Mouse (Mus musculus): ENCODE results near the gene Naa16.

The Naa16 gene

DNA sequence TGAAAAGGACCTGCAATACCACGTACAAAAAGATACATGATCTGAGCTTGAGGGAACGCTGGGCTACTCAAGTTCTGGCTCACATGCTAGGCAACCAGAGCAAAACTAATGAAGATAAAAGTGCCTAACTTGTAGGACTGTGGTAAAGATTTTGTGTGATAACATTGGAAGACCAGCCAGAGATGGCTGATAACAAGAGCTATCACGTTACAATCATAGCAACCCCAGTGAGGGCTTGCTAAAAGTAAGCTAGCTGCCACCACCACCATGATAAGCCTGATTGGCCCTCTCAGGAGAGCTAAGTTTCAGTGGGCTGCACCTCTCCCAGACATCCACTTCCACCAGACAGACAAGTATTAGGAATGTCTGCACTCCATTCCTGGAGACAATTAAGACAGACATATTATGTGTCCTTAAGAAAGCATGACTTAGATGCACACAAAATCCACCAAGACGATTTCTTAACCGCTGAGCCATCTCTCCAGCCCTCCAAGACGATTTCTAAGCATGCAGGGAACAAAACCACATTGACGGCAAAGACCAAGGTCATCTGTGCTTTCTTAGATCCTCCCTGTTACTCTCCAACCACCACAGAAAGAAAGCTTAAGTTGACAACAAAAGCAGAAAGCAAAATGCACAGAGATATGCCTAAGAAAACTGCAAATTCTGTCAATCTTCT, 92.1 kb downstream of the Naa16 start:
- no peak for DNase-seq (ENCODE audit: low spot score in 2 of 2)

DNA sequence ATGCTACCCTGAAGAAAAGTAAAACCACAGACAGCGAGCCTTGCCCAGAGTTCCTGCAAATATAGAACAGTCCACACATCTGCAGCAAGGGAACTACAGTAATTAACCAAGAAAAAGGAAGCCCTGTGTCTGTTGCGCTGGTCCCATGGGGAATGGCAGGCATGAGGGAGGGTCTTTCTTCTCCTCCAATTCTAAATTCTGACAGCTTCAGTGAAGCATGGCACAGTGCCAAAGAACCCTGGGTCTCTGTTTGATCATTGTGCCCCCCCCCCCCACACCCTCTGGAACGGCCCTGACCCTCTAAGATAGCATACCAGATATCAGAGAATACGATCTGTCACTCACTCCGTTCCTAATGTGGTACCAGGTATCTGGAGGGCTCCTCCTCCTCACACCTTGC, 93.7 kb downstream of the Naa16 start:
- no peak for DNase-seq (ENCODE audit: low spot score in 2 of 2)

- DNase-seq (ENCODE audit: low spot score in 2 of 2), result no peak
These were observed 94.4 kb downstream of the Naa16 start for GRCm38 (mm10) chr14:79296201-79296600.

DNA sequence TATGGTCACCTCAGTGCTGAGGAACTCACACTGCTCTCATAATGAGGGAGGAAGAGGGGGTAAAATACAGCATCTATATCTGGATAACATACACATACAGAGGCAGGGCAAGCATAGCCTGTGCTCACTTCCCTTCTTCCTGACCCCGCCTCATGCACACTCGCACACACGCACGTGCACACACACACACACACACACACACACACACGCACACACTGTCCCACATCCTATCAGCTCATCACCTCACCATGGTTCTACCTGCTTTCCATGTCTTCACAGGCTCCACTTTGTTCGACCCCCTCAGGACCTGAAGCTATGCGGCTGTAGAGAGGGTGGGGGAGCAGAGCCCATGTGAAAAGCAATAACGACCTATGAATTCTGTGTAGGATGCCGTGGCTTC, 95.0 kb downstream of the Naa16 start:
- no peak for DNase-seq (ENCODE audit: low spot score in 2 of 2)

GRCm38 (mm10) chr14:79294950-79295349, 95.6 kb downstream of the Naa16 start:
- DNase-seq (ENCODE audit: low spot score in 2 of 2), result no peak

DNA sequence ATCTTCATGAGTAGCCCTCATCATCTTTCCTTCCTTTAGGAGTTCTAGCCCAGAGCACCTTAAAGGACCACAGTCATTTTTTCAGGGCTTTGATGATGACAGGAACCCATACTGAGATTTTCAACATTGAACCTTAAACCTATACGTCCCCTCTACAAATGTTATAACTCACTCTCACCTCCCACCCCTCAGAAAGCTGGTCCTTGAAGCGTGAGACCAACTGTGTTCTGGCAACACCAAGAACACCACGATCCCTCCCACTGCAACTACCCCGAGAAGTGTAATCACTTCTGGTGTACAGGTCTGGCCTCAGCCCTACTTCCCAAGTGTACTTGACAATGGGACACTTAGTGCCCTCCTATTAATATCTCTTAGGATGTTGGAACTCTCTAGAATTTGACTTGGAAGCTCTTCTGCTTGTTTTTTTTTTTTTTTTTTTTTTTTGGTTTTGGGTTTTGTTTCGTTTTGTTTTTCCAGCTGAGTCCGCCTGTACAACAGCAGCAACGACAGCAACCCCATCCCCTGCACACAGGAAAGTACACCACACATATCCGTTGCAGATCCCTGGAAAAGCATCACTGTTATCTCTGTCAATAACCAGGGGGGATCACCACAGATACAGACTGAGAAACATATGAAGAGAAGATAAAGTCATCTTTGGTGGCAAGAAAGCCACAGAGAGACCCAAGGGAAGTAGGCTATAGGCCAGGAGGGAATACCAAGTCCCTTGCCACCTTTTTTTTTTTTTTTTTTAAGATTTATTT, 96.3 kb downstream of the Naa16 start:
- DNase-seq (ENCODE audit: low spot score in 2 of 2), result no peak

DNA sequence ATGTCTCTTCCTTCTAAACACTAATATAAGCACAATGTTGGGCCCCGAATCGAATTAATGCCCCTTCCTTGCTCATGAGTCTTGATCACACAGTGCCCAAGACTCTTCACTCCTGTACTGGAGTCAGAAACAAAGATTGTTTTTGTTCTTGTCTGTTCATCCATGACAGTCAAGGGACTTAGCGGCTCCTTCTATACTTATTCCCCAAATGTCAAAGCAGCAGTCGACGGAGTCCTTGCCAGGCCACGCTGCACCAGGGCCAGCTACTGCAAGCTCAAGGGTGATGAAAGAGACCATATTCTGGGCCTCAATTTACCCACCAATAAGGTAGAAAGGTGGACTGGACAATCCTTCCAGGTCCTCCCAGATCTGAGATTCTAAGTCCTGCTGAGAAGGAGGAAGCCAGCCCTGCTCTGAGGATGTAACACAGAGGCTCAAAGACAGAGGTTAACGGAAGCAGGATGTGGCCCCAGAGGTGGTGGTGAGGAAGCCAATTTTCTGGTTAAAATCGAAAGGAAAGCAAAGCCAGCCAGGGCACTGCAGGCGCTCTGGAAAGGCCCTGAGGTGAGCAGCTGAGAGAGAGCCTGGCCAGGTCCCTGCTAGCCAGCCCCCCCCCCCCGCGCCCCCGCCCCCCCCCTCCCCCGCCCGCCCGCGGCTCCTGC, 97.3 kb downstream of the Naa16 start:
- DNase-seq (ENCODE audit: low spot score in 2 of 2), result no peak

GRCm38 (mm10) chr14:79291629-79292028, 98.9 kb downstream of the Naa16 start:
- no peak for DNase-seq (ENCODE audit: low spot score in 2 of 2)

DNA sequence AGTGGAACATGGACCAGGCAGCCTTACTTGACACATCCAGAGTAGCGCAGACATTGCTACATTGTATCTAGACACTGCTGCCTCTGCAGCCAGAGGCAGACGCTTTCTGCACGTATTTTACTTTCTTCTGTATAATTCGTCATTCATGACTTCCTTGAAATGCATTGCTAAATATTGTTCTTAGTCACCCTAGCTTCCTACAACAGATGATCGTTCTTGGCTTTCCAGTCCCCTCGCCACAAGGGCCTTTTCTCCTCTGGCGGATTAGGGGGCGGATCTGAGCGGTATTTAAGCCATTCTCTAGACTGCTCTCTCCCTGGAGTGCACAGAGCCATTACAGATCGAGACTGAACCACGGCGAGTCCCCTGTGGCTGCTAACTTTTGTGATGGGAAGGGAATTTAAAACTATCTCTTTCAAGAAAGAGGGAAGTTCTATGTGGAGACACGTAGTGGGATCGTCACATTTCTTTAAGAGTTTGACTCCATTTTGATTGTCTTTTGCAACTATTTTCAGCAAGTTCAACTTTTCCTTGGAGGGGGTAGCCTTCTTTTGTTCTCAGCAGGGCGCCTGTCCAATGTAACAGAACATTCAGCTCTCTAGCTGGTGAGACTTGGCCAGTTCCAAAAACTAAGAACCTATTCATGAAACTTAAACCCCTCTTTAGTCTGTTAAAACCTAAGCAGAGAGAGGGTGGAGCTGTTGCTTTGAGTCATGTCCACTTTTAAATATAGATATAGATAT, 99.7 kb downstream of the Naa16 start:
- no peak for DNase-seq (ENCODE audit: low spot score in 2 of 2)

DNA sequence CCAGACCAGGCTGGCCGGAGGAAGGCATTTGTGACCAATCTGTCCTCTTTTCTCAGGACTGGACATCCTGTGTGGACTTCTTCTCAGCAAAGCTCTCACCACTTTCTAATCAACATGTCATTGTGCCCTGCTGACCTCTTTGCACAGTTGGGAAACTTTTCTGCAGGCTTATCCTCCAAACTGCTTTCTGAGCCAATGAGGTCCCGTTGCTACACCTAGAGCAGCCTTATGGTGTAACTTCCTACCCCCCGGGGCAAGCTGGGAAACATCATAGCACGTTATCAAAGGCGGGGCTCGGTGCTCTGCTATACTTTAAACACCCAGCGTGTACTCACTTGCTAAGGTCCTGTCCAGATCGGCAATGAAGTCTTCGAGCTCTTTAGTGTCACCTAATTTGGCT, 100.7 kb downstream of the Naa16 start:
- no peak for DNase-seq (ENCODE audit: low spot score in 2 of 2)

DNA sequence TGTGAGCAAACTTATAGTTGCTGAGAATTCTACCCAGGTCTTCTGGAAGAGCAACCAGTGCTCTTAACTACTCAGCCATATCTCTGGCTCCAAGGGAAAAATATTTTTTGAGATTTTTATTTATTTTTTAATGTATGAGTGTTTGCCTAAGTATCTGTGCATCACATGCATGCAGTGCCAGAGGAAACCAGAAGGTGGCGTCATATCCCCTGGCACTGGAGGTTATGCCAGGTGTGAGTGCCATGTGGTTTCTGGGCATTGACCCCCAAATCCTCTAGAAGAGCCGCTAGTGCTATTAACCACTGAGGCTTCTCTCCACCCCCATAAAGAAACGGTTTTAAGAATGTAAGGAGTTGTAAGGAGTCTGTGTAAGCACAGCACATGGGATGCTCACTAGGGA, 102.3 kb downstream of the Naa16 start:
- no peak for DNase-seq (ENCODE audit: low spot score in 2 of 2)

- no peak for DNase-seq (ENCODE audit: low spot score in 2 of 2)
These were observed 103.2 kb downstream of the Naa16 start for GRCm38 (mm10) chr14:79287251-79287863.

- no peak for DNase-seq (ENCODE audit: low spot score in 2 of 2)
These were observed 105.0 kb downstream of the Naa16 start for GRCm38 (mm10) chr14:79285549-79285948.

- no peak for DNase-seq (ENCODE audit: low spot score in 2 of 2)
These were observed 106.0 kb downstream of the Naa16 start for GRCm38 (mm10) chr14:79284616-79285015.

DNA sequence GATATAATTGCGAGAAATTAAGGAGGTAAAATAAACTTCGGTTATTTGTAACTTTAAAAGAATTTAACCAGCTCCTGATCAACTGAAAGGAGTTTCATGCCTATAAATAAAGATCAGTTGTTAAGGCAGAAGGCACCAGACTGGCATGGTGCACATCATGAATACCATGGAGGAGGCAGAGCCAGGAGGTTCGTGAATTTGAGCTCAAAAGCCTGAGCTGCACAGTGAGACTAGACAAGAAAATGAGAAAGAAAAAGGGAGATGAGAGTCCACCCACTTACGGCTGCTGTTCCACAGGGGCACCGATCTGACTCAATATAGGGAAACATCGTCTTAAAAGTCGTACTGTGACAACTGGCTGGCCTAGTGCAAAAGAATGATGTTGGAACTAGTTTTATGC, 106.6 kb downstream of the Naa16 start:
- no peak for DNase-seq (ENCODE audit: low spot score in 2 of 2)

DNA sequence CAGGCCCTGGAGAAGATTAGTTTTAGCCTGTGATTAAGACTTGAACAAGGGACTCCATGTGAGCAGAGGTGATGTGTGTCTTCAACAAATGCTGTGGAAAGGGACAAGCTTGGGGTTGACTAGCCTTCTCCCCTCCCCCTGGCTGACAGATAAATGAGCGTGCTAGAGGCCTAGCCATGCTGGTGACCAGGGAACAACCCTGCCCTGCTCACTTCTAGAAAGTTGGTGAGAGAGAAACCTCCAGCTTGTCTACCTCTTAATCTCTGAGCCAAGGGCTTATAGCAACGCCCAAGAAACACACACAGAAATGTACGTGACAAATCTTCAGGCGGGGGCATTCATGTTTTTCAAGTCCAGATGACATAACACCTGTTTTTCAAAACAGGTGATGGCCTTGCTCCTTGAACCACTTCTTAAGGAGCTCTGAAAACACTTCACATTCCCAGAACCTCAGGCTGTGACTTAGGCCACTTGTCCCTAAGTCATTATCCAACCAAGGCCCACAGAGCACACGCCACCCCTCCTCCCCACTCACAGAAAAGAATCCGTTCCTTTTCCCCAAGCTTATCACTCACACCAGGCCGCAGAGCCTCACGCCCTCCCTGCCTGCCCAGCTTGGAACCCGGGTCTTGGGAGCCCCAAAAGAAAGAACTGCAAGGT, 108.6 kb downstream of the Naa16 start:
- no peak for DNase-seq (ENCODE audit: low spot score in 2 of 2)

DNA sequence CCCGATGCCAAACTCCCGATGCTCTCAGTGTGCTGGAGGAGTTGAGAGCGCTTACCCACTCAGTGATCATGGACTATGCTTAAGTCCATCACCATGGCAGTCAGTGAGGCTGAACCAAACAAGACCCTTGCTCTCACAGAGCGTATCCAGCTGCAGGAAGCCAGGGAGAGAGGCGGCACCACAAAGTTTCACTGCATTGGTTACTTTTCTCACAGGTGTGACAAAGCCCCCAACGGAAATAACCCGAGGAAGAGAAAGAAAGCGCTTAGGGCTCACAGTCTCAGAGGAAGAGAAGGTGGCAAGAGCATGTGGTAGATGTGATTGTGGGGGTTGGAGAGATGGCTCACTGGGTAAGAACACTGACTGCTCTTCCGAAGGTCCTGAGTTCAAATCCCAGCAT, 110.1 kb downstream of the Naa16 start:
- DNase-seq (ENCODE audit: low spot score in 2 of 2), result no peak

DNA sequence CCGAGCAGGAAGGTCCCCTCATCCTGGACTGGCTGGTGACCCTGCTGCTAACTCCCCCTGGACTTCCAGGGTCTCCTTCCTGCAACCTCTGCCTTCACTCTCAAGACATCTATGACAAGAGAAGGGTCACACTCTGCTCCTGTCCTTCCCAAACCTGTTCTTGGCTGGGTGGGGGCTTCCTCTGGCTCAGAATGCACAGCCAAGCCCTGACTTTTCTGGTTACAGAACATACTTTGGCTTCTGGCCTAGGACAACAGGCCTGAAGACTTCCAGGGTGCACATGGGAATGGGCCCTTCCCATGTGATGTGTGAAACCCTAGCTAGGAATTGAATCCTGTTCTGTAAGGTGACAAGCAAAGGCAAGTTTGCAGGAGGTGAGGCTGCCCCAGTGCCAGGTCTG, 111.1 kb downstream of the Naa16 start:
- no peak for DNase-seq (ENCODE audit: low spot score in 2 of 2)

- DNase-seq (ENCODE audit: low spot score in 2 of 2), result no peak
These were observed 111.7 kb downstream of the Naa16 start for GRCm38 (mm10) chr14:79278927-79279326.

GRCm38 (mm10) chr14:79277922-79278321, 112.7 kb downstream of the Naa16 start:
- DNase-seq (ENCODE audit: low spot score in 2 of 2), result no peak

DNA sequence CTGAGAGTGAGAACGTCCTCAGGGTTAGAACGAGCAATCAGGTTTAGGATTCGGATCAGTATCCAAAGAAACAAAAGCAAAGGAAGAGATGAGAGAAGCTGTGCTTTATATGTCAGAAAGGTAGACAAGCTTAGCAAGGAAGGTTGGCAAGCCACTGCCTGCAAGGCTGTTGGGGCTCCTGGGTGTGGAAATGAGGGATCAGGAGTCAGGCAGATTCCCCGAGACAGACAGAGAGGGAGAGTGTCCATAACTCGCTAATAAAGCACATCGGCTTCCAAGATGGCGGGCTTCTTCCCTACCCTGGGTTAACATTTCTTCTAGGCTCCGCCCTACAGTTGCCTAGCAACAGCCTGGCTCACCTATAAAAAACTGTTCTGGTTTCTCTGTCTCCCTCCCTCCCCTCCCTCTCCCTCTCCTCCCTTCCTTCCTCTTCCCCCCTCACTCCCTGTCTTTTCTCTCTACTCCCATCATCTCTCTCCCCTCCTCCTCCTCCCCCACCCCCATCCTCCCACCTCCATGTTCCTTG, 114.6 kb downstream of the Naa16 start:
- no peak for DNase-seq (ENCODE audit: low spot score in 2 of 2)

Data from urinary bladder, postnatal 4 days (tissue).